Mouse (Mus musculus): ENCODE measurements around the gene 1700040F15Rik. TPM values are rescaled to one million over a fixed set of nuclear protein-coding genes. Genes with fewer than 3 reads are reported as not detected.
"Not testable (repeated sequence)": the region's sequence is repeated elsewhere in the genome, so short reads cannot be mapped to it uniquely, and the experiment has no call there.

1700040F15Rik gene
- not detected in 2 replicates for polyA plus RNA-seq (2014; fragmentation: Nextera tagmentation; extraction: Ambion mirVana)

DNA sequence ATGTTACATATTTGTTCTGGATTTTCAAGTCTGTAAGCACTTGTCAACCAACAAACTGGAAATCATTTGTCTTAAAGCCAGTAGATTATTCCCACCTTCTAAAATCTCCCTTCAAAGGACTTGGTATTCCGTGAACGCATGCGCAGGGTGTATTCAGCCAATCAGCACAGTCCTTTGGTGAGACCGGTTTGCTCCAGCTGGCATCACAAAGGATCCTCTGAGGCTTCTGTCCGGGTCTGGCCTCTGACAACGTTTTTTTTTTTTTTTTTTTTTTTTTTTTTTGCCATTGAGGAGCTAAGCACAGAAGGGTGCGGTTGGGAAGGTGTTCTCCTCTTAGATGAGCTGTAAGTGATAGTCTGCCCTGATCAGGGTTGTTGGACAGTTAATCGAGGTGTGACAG is at the start of gene 1700040F15Rik:
TSS of gene 1700040F15Rik (plus strand) at position 301 of the 400 bp plus-strand sequence.
- H3K4me1 ChIP-seq (ENCODE audit: control insufficient read depth, insufficient read depth, low read length); H3K36me3 ChIP-seq (ENCODE audit: control insufficient read depth, insufficient read depth, low read length); H3K9me3 ChIP-seq (replicated peaks; ENCODE audit: control insufficient read depth, low read length); H3K27ac ChIP-seq (ENCODE audit: low read depth, low read length); H3K4me2 ChIP-seq (ENCODE audit: low read length); H3K4me3 ChIP-seq (ENCODE audit: low read depth, low read length); ATAC-seq; H3K27me3 ChIP-seq (replicated peaks; ENCODE audit: control insufficient read depth, insufficient read depth, low read length); DNase-seq (ENCODE audit: low spot score); H3K9ac ChIP-seq (ENCODE audit: low read length): not testable (repeated sequence)
- WGBS, result no CpG with 5 or more reads among the region's 8 CpGs

All from forebrain, embryonic 14.5 days (tissue).